Mouse (Mus musculus) kidney, adult 2 months (tissue): ENCODE data around the gene Ryr3.

Experiments used
- CTCF ChIP-seq: fragments of 200-500 bp; conservative IDR thresholded peaks from 2 replicates; pipeline ENCODE4 v1.5.1; 2011; ENCODE audit warnings: low read depth, mild to moderate bottlenecking, control low read depth, low read length, moderate library complexity, mixed read lengths; ENCODE audit not compliant: insufficient read depth, insufficient read length
- POLR2A ChIP-seq: fragments of 200-500 bp; IDR thresholded peaks from one replicate; pipeline ENCODE4 v1.6.1; 2011; ENCODE audit warnings: low read depth, low read length, control low read depth

GRCm38 (mm10) chr2:113123476-113123875 lies 93.4 kb downstream of the Ryr3 start:
- no peak for TF ChIP-seq CTCF
- TF ChIP-seq POLR2A = no peak
